ENCODE assay signal across 8 mouse cellular contexts in genomic region chr6:126045931-126046330, GRCm38 (mm10).
A peak's percentile ranks its signal among the peaks of the same experiment; 100 is the strongest.
DNase-seq lines count a peak whose midpoint lies in the region; ATAC-seq and TF ChIP-seq lines count a peak whose summit lies in the region.

No protein-coding gene starts in this region.

- H3K27ac ChIP-seq in cerebellum, adult 2 months (ENCODE audit: insufficient read depth, low read length): no peak overlapping the region
- H3K27ac ChIP-seq in ES-Bruce4 (ENCODE audit: insufficient read depth, low read length): no peak overlapping the region

- WGBS in cerebellum, adult 2 months: 23% methylated on average over 4 of the region's 4 CpGs

- H3K36me3 ChIP-seq in ES-Bruce4 (ENCODE audit: control insufficient read depth, insufficient read depth, low read length, poor library complexity, severe bottlenecking): no peaks in the 10 kb centered on the region

- TF ChIP-seq EP300 in ES-Bruce4 (IDR thresholded peaks at IDR 0.05; ENCODE audit: insufficient read depth, low read depth, low read length): no peak

- H3K9me3 ChIP-seq in ES-Bruce4 (replicated peaks; ENCODE audit: control insufficient read depth, insufficient read depth, low read length, poor library complexity, severe bottlenecking): no peaks in the 10 kb centered on the region

- H3K27me3 ChIP-seq in cerebellum, adult 2 months (ENCODE audit: control insufficient read depth, insufficient read depth, low read length): no peaks in the 10 kb centered on the region
- H3K27me3 ChIP-seq in ES-Bruce4 (ENCODE audit: control insufficient read depth, insufficient read depth, low read length, poor library complexity, severe bottlenecking): no peaks in the 10 kb centered on the region

- no peak for TF ChIP-seq POLR2A in cerebellum, adult 2 months (IDR thresholded peaks at IDR 0.05; ENCODE audit: borderline replicate concordance, insufficient read depth, low read length)
- no peak for TF ChIP-seq POLR2A in ES-Bruce4 (IDR thresholded peaks at IDR 0.05; ENCODE audit: insufficient read depth, low read length)

- no peak for ATAC-seq in cerebellum, adult (ENCODE audit: insufficient number of reproducible peaks, low FRiP score, low TSS enrichment)
- ATAC-seq in megakaryocyte progenitor cell, adult 5-6 weeks (replicated peaks; ENCODE audit: poor library complexity): no peak

- DNase-seq in cerebellum, adult 2 months: no peak
- DNase-seq in layer of hippocampus, postnatal 10 days (ENCODE audit: low spot score in 2 of 2): peak; percentile 16 to 25
- no peak for DNase-seq in layer of hippocampus, postnatal 14 days (ENCODE audit: low spot score in 2 of 2)
- peak; percentile 42 for DNase-seq in heart, postnatal 4 days
- DNase-seq in thymus, postnatal 4 days: peak; percentile 54

- TF ChIP-seq CTCF in cerebellum, adult 2 months (IDR thresholded peaks at IDR 0.05; ENCODE audit: borderline replicate concordance, insufficient read depth, low read depth, low read length): 0 out of 2 replicates have a peak, but pooled peaks have one; percentile 22
- peak; percentile 38 for TF ChIP-seq CTCF in ES-Bruce4 (IDR thresholded peaks at IDR 0.05; ENCODE audit: low read depth, low read length)

- no peaks in the 10 kb centered on the region for H3K4me1 ChIP-seq in cerebellum, adult 2 months (ENCODE audit: control insufficient read depth, insufficient read depth, low read length)
- no peaks in the 10 kb centered on the region for H3K4me1 ChIP-seq in ES-Bruce4 (ENCODE audit: control insufficient read depth, insufficient read depth, low read length)

- H3K9ac ChIP-seq in ES-Bruce4 (ENCODE audit: low read depth, poor library complexity, severe bottlenecking): no peak overlapping the region

- H3K4me3 ChIP-seq in cerebellum, adult 2 months (replicated peaks; ENCODE audit: insufficient read depth, low read depth, low read length): no peak overlapping the region
- no peak overlapping the region for H3K4me3 ChIP-seq in ES-Bruce4 (ENCODE audit: low read depth, low read length)

Comparison
In these comparisons a context has a peak if more than half of its experiments do, and no peak if none do; other contexts are left out.
1. DNase-seq: peak in layer of hippocampus, postnatal 10 days (2 of 2), heart, postnatal 4 days (single experiment) and thymus, postnatal 4 days (single experiment); none in cerebellum, adult 2 months (0 of 2) and layer of hippocampus, postnatal 14 days (0 of 2).